In genomic region chr4:118988535-118988934, GRCm38 (mm10) we compare ENCODE assay signal across 10 mouse cellular contexts. TPM values are rescaled to one million over a fixed set of nuclear protein-coding genes. Genes with fewer than 3 reads are reported as not detected.
DNase-seq lines count a peak whose midpoint lies in the region; ATAC-seq and TF ChIP-seq lines count a peak whose summit lies in the region.
"Had no signal": no experiment of that assay in that cellular context is flagged by ENCODE, and none has a peak within 500 bp of the region (broad histone marks: within the 10 kb centered on the region; RNA-seq: fewer than 3 reads in every experiment).

No protein-coding gene starts in this region.

- no peak overlapping the region for H3K27ac ChIP-seq in heart, adult 2 months
- no peak overlapping the region for H3K27ac ChIP-seq in heart, embryonic 12.5 days (ENCODE audit: poor library complexity, severe bottlenecking)
- H3K27ac ChIP-seq in testis, adult 2 months (ENCODE audit: control insufficient read depth, insufficient read depth, low read depth, low read length) = no peak overlapping the region
- H3K27ac ChIP-seq in embryonic facial prominence, embryonic 10.5 days (replicated peaks) = no peak overlapping the region
- no peak overlapping the region for H3K27ac ChIP-seq in left cerebral cortex, adult 2 months
- no peak overlapping the region for H3K27ac ChIP-seq in midbrain, embryonic 16.5 days (ENCODE audit: low read length)
- H3K27ac ChIP-seq: limb, embryonic 15.5 days had no signal

- H3K4me3 ChIP-seq in heart, adult 2 months = no peak overlapping the region
- H3K4me3 ChIP-seq in heart, embryonic 12.5 days = no peak overlapping the region
- no peak overlapping the region for H3K4me3 ChIP-seq in testis, adult 2 months (ENCODE audit: control insufficient read depth, low read depth, low read length)
- no peak overlapping the region for H3K4me3 ChIP-seq in embryonic facial prominence, embryonic 10.5 days
- no peak overlapping the region for H3K4me3 ChIP-seq in left cerebral cortex, adult 2 months
- no peak overlapping the region for H3K4me3 ChIP-seq in midbrain, embryonic 16.5 days (ENCODE audit: low read depth, low read length)
- H3K4me3 ChIP-seq: limb, embryonic 15.5 days had no signal

- no peak overlapping the region for H3K9ac ChIP-seq in heart, adult 2 months (ENCODE audit: low read depth, low read length)
- no peak overlapping the region for H3K9ac ChIP-seq in heart, embryonic 12.5 days
- H3K9ac ChIP-seq in midbrain, embryonic 16.5 days (ENCODE audit: low read depth, low read length) = no peak overlapping the region
- H3K9ac ChIP-seq: limb, embryonic 15.5 days had no signal

- H3K9me3 ChIP-seq in heart, embryonic 12.5 days (replicated peaks) = peaks cover 4% of the 10 kb centered on the region
- no peaks in the 10 kb centered on the region for H3K9me3 ChIP-seq in embryonic facial prominence, embryonic 10.5 days
- H3K9me3 ChIP-seq in midbrain, embryonic 16.5 days (replicated peaks; ENCODE audit: control insufficient read depth, low read length, poor library complexity, severe bottlenecking) = no peaks in the 10 kb centered on the region
- H3K9me3 ChIP-seq: limb, embryonic 15.5 days had no signal

- H3K4me2 ChIP-seq in heart, embryonic 12.5 days = no peak overlapping the region
- H3K4me2 ChIP-seq in midbrain, embryonic 16.5 days (ENCODE audit: low read length) = no peak overlapping the region
- H3K4me2 ChIP-seq: limb, embryonic 15.5 days had no signal

- H3K36me3 ChIP-seq in heart, adult 2 months (ENCODE audit: control insufficient read depth, insufficient read depth, low read length) = no peaks in the 10 kb centered on the region
- no peaks in the 10 kb centered on the region for H3K36me3 ChIP-seq in heart, embryonic 12.5 days
- H3K36me3 ChIP-seq in testis, adult 2 months (ENCODE audit: control insufficient read depth, insufficient read depth, low read length) = no peaks in the 10 kb centered on the region
- no peaks in the 10 kb centered on the region for H3K36me3 ChIP-seq in embryonic facial prominence, embryonic 10.5 days (replicated peaks)
- no peaks in the 10 kb centered on the region for H3K36me3 ChIP-seq in midbrain, embryonic 16.5 days (ENCODE audit: control insufficient read depth, insufficient read depth, low read length)
- H3K36me3 ChIP-seq: limb, embryonic 15.5 days had no signal

- no peaks in the 10 kb centered on the region for H3K79me2 ChIP-seq in heart, adult 2 months (replicated peaks; ENCODE audit: control insufficient read depth, insufficient read depth, low read length)

- no peaks in the 10 kb centered on the region for H3K4me1 ChIP-seq in heart, adult 2 months (ENCODE audit: control insufficient read depth, insufficient read depth, low read length)
- H3K4me1 ChIP-seq in heart, embryonic 12.5 days (replicated peaks) = no peaks in the 10 kb centered on the region; the same call in 1 of the 2 replicates
- H3K4me1 ChIP-seq in testis, adult 2 months (ENCODE audit: control insufficient read depth, insufficient read depth, low read length) = no peaks in the 10 kb centered on the region
- H3K4me1 ChIP-seq in embryonic facial prominence, embryonic 10.5 days = peaks cover 3% of the 10 kb centered on the region; the same call in 1 of the 2 replicates
- H3K4me1 ChIP-seq in midbrain, embryonic 16.5 days (ENCODE audit: control insufficient read depth, insufficient read depth, low read length) = no peaks in the 10 kb centered on the region
- H3K4me1 ChIP-seq: limb, embryonic 15.5 days had no signal

- intact Hi-C loops in heart, adult 2 months (cut with DNase I) = loop anchor here (1.0 to 2.0 kb wide), 3 partner anchors 43 to 410 kb away; no protein-coding TSS in a partner anchor
- intact Hi-C loops in left cerebral cortex, adult 2 months (cut with DNase I) = loop anchor here (1.0 kb wide), 2 partner anchors 343 to 409 kb away; no protein-coding TSS in a partner anchor

- no peak for ATAC-seq in heart, embryonic 12.5 days (ENCODE audit: insufficient number of reproducible peaks, low FRiP score)
- ATAC-seq in midbrain, embryonic 16.5 days = no peak

- 11% methylated on average over 3 of the region's 3 CpGs for WGBS in heart, adult 2 months
- WGBS in heart, embryonic 12.5 days = 11% methylated on average over 3 of the region's 3 CpGs
- 7% methylated on average over 3 of the region's 3 CpGs for WGBS in embryonic facial prominence, embryonic 10.5 days
- WGBS in midbrain, embryonic 16.5 days = 7% methylated on average over 3 of the region's 3 CpGs

- 0 out of 2 replicates have a peak, but pooled peaks have one; percentile 68 for TF ChIP-seq EP300 in heart, adult 2 months (IDR thresholded peaks at IDR 0.05; ENCODE audit: insufficient read depth, low read depth, low read length)

- no peak for TF ChIP-seq POLR2A in heart, adult 2 months (IDR thresholded peaks at IDR 0.05; ENCODE audit: insufficient read depth, low read depth, low read length)
- TF ChIP-seq POLR2A in testis, adult 2 months (IDR thresholded peaks at IDR 0.05; ENCODE audit: control insufficient read depth, low read depth, low read length) = no peak

- TF ChIP-seq CTCF in heart, adult 2 months (IDR thresholded peaks at IDR 0.05) = peak; percentile 86
- peak; percentile 46; the same call in 1 of the 2 replicates for TF ChIP-seq CTCF in testis, adult 2 months (IDR thresholded peaks at IDR 0.05; ENCODE audit: control insufficient read depth, insufficient read depth, insufficient replicate concordance, low read depth, low read length)
- TF ChIP-seq CTCF in left cerebral cortex, adult 2 months (IDR thresholded peaks at IDR 0.05) = peak; percentile 85

- no peak for DNase-seq in heart, adult 2 months
- no peak for DNase-seq in testis, postnatal 14 days (ENCODE audit: low spot score)
- peak; percentile 35 for DNase-seq in embryonic facial prominence, embryonic 10.5 days (ENCODE audit: low spot score)
- peak; percentile 32 to 48 for DNase-seq in left cerebral cortex, adult 2 months (ENCODE audit: extremely low spot score in 1 of 2, low spot score in 2 of 2)
- DNase-seq in gastrocnemius, postnatal 4 days (ENCODE audit: low spot score in 2 of 2) = no peak

- H3K27me3 ChIP-seq in heart, adult 2 months (ENCODE audit: control insufficient read depth, insufficient read depth, low read length) = no peaks in the 10 kb centered on the region
- no peaks in the 10 kb centered on the region for H3K27me3 ChIP-seq in heart, embryonic 12.5 days (replicated peaks)
- no peaks in the 10 kb centered on the region for H3K27me3 ChIP-seq in testis, adult 2 months (ENCODE audit: control insufficient read depth, insufficient read depth, low read length)
- H3K27me3 ChIP-seq in embryonic facial prominence, embryonic 10.5 days (replicated peaks; ENCODE audit: low read depth, poor library complexity, severe bottlenecking) = no peaks in the 10 kb centered on the region
- no peaks in the 10 kb centered on the region for H3K27me3 ChIP-seq in midbrain, embryonic 16.5 days (ENCODE audit: control insufficient read depth, insufficient read depth, low read depth, low read length)
- H3K27me3 ChIP-seq: limb, embryonic 15.5 days had no signal

RNA-seq across cellular contexts. Expression of gene Lao1, which starts 27.2 kb away (rescaled TPM):
- under 1 TPM; 0.20 to 0.42 TPM for total RNA-seq in heart, adult 2 months (2021)
- polyA plus RNA-seq in heart, adult 2 months (2012; rRNA removed) = not detected in 2 replicates
- not detected in 2 replicates for polyA plus RNA-seq in heart, embryonic 12.5 days (2016; fragmentation: Nextera tagmentation; extraction: Ambion mirVana)
- polyA plus RNA-seq in testis, adult 2 months (2012; rRNA removed) = 0.09 and 0.14 TPM in 2 replicates
- not detected in 2 replicates for polyA plus RNA-seq in embryonic facial prominence, embryonic 10.5 days (2016; fragmentation: Nextera tagmentation; extraction: Ambion mirVana)
- under 1 TPM in 1 of 2 experiments, not detected in 1; 0.23 TPM for total RNA-seq in left cerebral cortex, adult 2 months (2021)
- not detected for total RNA-seq in gastrocnemius, postnatal 4 days (2021)
- not detected in 2 replicates for polyA plus RNA-seq in midbrain, embryonic 16.5 days (2015; fragmentation: Nextera tagmentation; extraction: Ambion mirVana)
- total RNA-seq: common myeloid progenitor, adult 5-6 weeks had no signal
- polyA plus RNA-seq: limb, embryonic 15.5 days had no signal

RNA-seq across cellular contexts. Expression of gene Olfr1328, which starts 50.1 kb away (rescaled TPM):
- not detected for total RNA-seq in heart, adult 2 months (2021)
- not detected in 2 replicates for polyA plus RNA-seq in heart, adult 2 months (2012; rRNA removed)
- polyA plus RNA-seq in heart, embryonic 12.5 days (2016; fragmentation: Nextera tagmentation; extraction: Ambion mirVana) = not detected in 2 replicates
- polyA plus RNA-seq in testis, adult 2 months (2012; rRNA removed) = not detected in 2 replicates
- polyA plus RNA-seq in embryonic facial prominence, embryonic 10.5 days (2016; fragmentation: Nextera tagmentation; extraction: Ambion mirVana) = not detected in 2 replicates
- total RNA-seq in left cerebral cortex, adult 2 months (2021) = not detected
- total RNA-seq in gastrocnemius, postnatal 4 days (2021) = not detected
- polyA plus RNA-seq in midbrain, embryonic 16.5 days (2015; fragmentation: Nextera tagmentation; extraction: Ambion mirVana) = not detected in 2 replicates
- total RNA-seq: common myeloid progenitor, adult 5-6 weeks had no signal
- polyA plus RNA-seq: limb, embryonic 15.5 days had no signal

Comparison
In these comparisons a context has a peak if more than half of its experiments do, and no peak if none do; other contexts are left out.
1. DNase-seq: peak in embryonic facial prominence, embryonic 10.5 days (single experiment) and left cerebral cortex, adult 2 months (2 of 2); none in heart, adult 2 months (0 of 2), testis, postnatal 14 days (single experiment) and gastrocnemius, postnatal 4 days (0 of 2).
2. Peak in every context shown above with its lines, with median percentiles within 50 percentile points of each other: CTCF ChIP-seq.